Mouse (Mus musculus) sigmoid colon, adult 10 weeks (tissue): ENCODE results near the gene Klf2. TPM values are rescaled to one million over a fixed set of nuclear protein-coding genes. Genes with fewer than 3 reads are reported as not detected.

Experiments
- polyA plus RNA-seq: library from polyadenylated mRNA; stranded (reverse); fragments of 350-450 nt; fragmentation: Illumina TruSeq; extraction: RNeasy Lipid Tissue Mini Kit (QIAGEN cat#74804); gene quantifications from one replicate; pipeline ENCODE4 v1.2.3, GENCODE M21; 2014; ENCODE audit warnings: low read depth, low replicate concordance

The Klf2 gene
- polyA plus RNA-seq, result 10.1 TPM

DNA sequence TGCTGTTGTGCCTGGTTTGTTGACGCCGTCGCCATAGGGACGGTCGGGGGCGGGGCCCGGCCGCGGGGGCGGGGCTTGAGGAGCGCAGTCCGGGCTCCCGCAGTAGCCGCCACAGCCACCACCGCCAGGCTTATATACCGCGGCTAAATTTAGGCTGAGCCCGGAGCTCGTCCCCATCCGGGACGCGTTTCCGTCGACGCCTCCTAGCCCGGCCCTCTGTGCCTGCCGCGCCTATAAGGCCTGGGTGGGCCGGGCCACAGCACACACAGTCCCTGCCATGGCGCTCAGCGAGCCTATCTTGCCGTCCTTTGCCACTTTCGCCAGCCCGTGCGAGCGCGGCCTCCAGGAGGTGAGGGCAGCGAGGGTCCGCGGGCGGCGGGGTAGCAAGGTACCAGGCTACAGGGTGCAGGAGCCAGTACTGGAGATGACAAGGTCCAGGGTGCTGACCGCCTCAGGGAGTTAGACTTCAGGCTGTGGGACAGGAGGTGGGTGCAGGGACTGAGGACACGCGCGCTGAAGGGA, at the start of gene Klf2:
Gene Klf2 (plus strand): TSS at position 233 of the 522 bp plus-strand sequence.

GRCm38 (mm10) chr8:72305210-72305905, 13.5 kb upstream of the Klf2 start, which contains the start of gene Gm10282:
TSS of gene Gm10282 (minus strand) at chr8:72305260.

Other genes with a start within 250 kb of the Klf2 start
- gene Olfr373, start 235.9 kb upstream of the Klf2 start, polyA plus RNA-seq, result not detected
- gene Olfr374, start 212.0 kb upstream of the Klf2 start, polyA plus RNA-seq, result not detected
- 453 TPM for gene Tpm4, start 184.1 kb upstream of the Klf2 start, polyA plus RNA-seq
- gene Rab8a, start 157.8 kb upstream of the Klf2 start, polyA plus RNA-seq, result 66.1 TPM
- gene Hsh2d, start 129.4 kb upstream of the Klf2 start, polyA plus RNA-seq, result 2.0 TPM
- not detected for gene Cib3, start 106.2 kb upstream of the Klf2 start, polyA plus RNA-seq
- not detected for gene Gm11034, start 105.4 kb upstream of the Klf2 start, polyA plus RNA-seq
- gene Fam32a, start 99.3 kb upstream of the Klf2 start, polyA plus RNA-seq, result 73.2 TPM
- 3.1 TPM for gene Ap1m1, start 79.0 kb upstream of the Klf2 start, polyA plus RNA-seq
- gene Gm10282, start 13.8 kb upstream of the Klf2 start, polyA plus RNA-seq, result 1.3 TPM
- 57.4 TPM for gene Eps15l1, start 102.4 kb downstream of the Klf2 start, polyA plus RNA-seq
- not detected for gene Calr3, start 124.8 kb downstream of the Klf2 start, polyA plus RNA-seq
- gene 1700030K09Rik, start 124.8 kb downstream of the Klf2 start, polyA plus RNA-seq, result 0.73 TPM
- 5.7 TPM for gene Cherp, start 156.2 kb downstream of the Klf2 start, polyA plus RNA-seq
- 51.3 TPM for gene Slc35e1, start 173.6 kb downstream of the Klf2 start, polyA plus RNA-seq
- gene Med26, start 229.2 kb downstream of the Klf2 start, polyA plus RNA-seq, result 1.6 TPM